Mouse (Mus musculus): ENCODE measurements around the gene Gm47996. TPM values are rescaled to one million over a fixed set of nuclear protein-coding genes. Genes with fewer than 3 reads are reported as not detected.
"Not testable (repeated sequence)": the region's sequence is repeated elsewhere in the genome, so short reads cannot be mapped to it uniquely, and the experiment has no call there.

Gm47996 gene
- polyA plus RNA-seq, 1 experiment: not detected

GRCm38 (mm10) chr1:151211666-151212065, 1.7 kb downstream of the Gm47996 start:
- not testable (repeated sequence) for H3K4me1 ChIP-seq (ENCODE audit: control insufficient read depth, insufficient read depth, low read length); H3K4me3 ChIP-seq (ENCODE audit: insufficient read depth, low read depth, low read length)
- 97% methylated on average over 5 of the region's 5 CpGs for whole genome bisulfite sequencing

DNA sequence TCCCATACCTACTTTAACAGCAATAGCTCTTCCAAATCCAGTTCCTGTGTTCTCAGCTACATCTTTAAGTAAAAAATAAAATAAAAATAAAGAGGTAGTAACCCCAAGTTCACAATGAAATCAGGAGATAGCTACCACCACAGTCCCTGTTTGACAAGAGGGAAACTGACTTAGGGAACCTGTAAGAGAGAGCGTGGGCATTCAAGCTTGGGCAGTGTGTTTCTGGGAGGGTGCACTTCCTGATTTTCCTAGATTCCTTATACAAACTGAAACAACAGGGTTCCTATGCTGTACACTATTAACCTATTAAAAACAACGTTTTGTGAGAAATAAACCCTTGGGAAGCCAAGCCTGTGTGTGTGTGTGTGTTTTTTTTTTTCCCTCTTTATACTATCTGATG, 4.9 kb downstream of the Gm47996 start:
- Histone ChIP-seq H3K27ac (ENCODE audit: insufficient read depth, low read depth, low read length) (no peak overlapping the region), H3K4me1 (ENCODE audit: control insufficient read depth, insufficient read depth, low read length) (peaks cover 3% of the 10 kb centered on the region; the same call in 1 of the 2 replicates), H3K4me3 (ENCODE audit: insufficient read depth, low read depth, low read length) (no peak overlapping the region)
- no peak for TF ChIP-seq POLR2A (IDR thresholded peaks at IDR 0.05; ENCODE audit: insufficient read depth, low read depth, low read length)
- TF ChIP-seq CTCF (IDR thresholded peaks at IDR 0.05; ENCODE audit: insufficient read depth, low read depth, low read length): no peak
- 75% methylated on average over 2 of the region's 2 CpGs for whole genome bisulfite sequencing

More at GRCm38 (mm10) chr1:151211666-151212065, 1.7 kb downstream of the Gm47996 start:
- H3K27ac ChIP-seq (ENCODE audit: insufficient read depth, low read depth, low read length): not testable (repeated sequence)

DNA sequence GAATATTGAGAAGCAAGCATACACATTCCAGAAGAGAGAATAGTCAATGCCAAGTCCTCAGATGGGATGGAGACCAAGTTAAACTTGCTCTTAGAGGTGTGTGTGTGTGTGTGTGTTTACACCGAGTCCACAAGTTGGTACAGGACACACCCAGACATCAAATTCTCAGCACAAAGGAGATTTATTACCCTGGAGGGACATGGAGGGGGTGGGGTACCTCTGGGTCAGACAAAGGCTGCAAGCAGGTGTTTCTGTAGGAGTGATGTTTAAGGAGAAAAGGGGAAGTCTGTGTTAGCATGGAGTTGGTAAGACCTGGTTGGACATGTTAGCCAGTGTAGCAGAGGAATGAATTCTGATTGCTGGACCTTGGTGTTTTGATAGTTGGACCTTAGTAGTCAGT, 6.1 kb downstream of the Gm47996 start:
- WGBS: 84% methylated on average over 1 of the region's 1 CpGs
- no peak for TF ChIP-seq CTCF (IDR thresholded peaks at IDR 0.05; ENCODE audit: insufficient read depth, low read depth, low read length)
- no peak for TF ChIP-seq POLR2A (IDR thresholded peaks at IDR 0.05; ENCODE audit: insufficient read depth, low read depth, low read length)
- Histone ChIP-seq H3K4me3 (ENCODE audit: insufficient read depth, low read depth, low read length) (no peak overlapping the region), H3K27ac (ENCODE audit: insufficient read depth, low read depth, low read length) (no peak overlapping the region), H3K4me1 (ENCODE audit: control insufficient read depth, insufficient read depth, low read length) (peaks cover 3% of the 10 kb centered on the region; the same call in 1 of the 2 replicates)

DNA sequence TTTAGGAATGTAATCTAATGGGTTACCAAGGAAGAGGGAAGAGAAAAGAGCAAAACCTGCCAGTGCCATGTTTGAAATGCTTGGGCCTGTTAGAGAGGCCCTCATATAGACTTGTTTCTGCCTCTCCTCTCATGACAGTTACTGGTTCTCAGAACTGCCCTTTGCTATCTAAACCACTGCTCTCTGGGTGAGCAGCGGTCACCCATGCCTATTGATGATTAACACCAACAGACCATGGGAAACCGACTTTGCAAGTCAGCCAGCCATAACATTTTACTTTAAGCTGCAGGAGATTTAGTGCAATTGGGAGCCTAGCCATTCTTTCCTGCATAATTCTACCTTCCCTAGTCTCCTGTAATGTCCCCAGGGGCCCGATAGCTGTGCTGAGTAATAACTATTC, 6.5 kb downstream of the Gm47996 start:
- Histone ChIP-seq H3K4me3 (ENCODE audit: insufficient read depth, low read depth, low read length) (no peak overlapping the region), H3K27ac (ENCODE audit: insufficient read depth, low read depth, low read length) (no peak overlapping the region), H3K4me1 (ENCODE audit: control insufficient read depth, insufficient read depth, low read length) (peaks cover 3% of the 10 kb centered on the region; the same call in 1 of the 2 replicates)
- TF ChIP-seq CTCF (IDR thresholded peaks at IDR 0.05; ENCODE audit: insufficient read depth, low read depth, low read length) (no peak), POLR2A (IDR thresholded peaks at IDR 0.05; ENCODE audit: insufficient read depth, low read depth, low read length) (no peak)
- WGBS: 87% methylated on average over 3 of the region's 3 CpGs

- Histone ChIP-seq H3K27ac (ENCODE audit: insufficient read depth, low read depth, low read length) (no peak overlapping the region), H3K4me1 (ENCODE audit: control insufficient read depth, insufficient read depth, low read length) (peaks cover 3% of the 10 kb centered on the region; the same call in 1 of the 2 replicates), H3K4me3 (ENCODE audit: insufficient read depth, low read depth, low read length) (no peak overlapping the region)
- TF ChIP-seq POLR2A (IDR thresholded peaks at IDR 0.05; ENCODE audit: insufficient read depth, low read depth, low read length) (no peak), CTCF (IDR thresholded peaks at IDR 0.05; ENCODE audit: insufficient read depth, low read depth, low read length) (no peak)
- 93% methylated on average over 5 of the region's 5 CpGs for WGBS
These were observed 9.1 kb downstream of the Gm47996 start for GRCm38 (mm10) chr1:151219045-151219444.

DNA sequence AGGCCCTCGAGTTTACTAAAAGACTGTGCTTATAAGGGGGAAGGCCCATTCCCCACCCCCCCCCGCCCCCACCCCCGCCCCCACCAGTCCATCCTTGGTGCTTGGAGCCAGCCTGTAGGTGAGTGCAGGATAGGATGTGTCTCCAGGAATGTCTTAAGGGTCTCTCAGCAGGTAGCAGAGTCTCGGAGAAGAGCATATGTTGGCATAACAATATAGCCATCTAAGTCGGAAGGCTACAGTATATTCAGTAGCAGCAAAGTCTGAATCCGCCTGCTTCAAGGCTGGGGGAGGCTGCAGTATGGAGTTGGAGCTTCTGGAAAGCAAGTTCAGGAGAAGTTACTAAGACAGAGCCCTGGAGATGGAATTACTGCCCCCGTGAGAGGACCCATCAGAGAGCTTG, 10.2 kb downstream of the Gm47996 start:
- H3K27ac ChIP-seq (ENCODE audit: insufficient read depth, low read depth, low read length): no peak overlapping the region
- TF ChIP-seq CTCF (IDR thresholded peaks at IDR 0.05; ENCODE audit: insufficient read depth, low read depth, low read length) (no peak), POLR2A (IDR thresholded peaks at IDR 0.05; ENCODE audit: insufficient read depth, low read depth, low read length) (no peak)
- H3K4me3 ChIP-seq (ENCODE audit: insufficient read depth, low read depth, low read length): no peak overlapping the region
- 89% methylated on average over 7 of the region's 7 CpGs for WGBS
- no peaks in the 10 kb centered on the region for H3K4me1 ChIP-seq (ENCODE audit: control insufficient read depth, insufficient read depth, low read length)

- no peak overlapping the region for H3K27ac ChIP-seq (ENCODE audit: insufficient read depth, low read depth, low read length)
- no peaks in the 10 kb centered on the region for H3K4me1 ChIP-seq (ENCODE audit: control insufficient read depth, insufficient read depth, low read length)
- TF ChIP-seq CTCF (IDR thresholded peaks at IDR 0.05; ENCODE audit: insufficient read depth, low read depth, low read length) (no peak), POLR2A (IDR thresholded peaks at IDR 0.05; ENCODE audit: insufficient read depth, low read depth, low read length) (no peak)
- 93% methylated on average over 10 of the region's 10 CpGs for WGBS
- no peak overlapping the region for H3K4me3 ChIP-seq (ENCODE audit: insufficient read depth, low read depth, low read length)
These were observed 12.8 kb downstream of the Gm47996 start for GRCm38 (mm10) chr1:151222561-151223267.

DNA sequence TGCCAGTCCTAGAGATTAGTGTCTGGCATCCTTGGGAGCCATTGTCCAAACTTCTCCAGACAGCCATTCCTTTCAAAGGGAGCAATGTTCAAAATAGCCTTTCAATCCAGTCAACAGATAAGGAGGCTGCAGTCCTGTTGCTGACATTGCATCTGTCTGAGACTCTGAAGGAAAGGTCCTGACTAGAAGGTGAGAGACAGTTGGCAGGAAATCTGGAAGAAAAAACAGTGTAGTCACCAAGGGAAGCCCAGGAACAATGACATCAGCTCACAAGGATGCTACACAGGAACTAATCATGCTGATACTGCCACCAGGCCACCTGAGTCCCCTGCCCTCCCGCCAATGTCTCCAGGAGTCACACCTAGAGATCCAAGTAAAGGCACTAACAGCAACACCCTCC, 13.4 kb downstream of the Gm47996 start:
- Histone ChIP-seq H3K4me3 (ENCODE audit: insufficient read depth, low read depth, low read length) (no peak overlapping the region), H3K4me1 (ENCODE audit: control insufficient read depth, insufficient read depth, low read length) (no peaks in the 10 kb centered on the region), H3K27ac (ENCODE audit: insufficient read depth, low read depth, low read length) (no peak overlapping the region)
- no peak for TF ChIP-seq CTCF (IDR thresholded peaks at IDR 0.05; ENCODE audit: insufficient read depth, low read depth, low read length)
- 93% methylated on average over 1 of the region's 1 CpGs for WGBS

DNA sequence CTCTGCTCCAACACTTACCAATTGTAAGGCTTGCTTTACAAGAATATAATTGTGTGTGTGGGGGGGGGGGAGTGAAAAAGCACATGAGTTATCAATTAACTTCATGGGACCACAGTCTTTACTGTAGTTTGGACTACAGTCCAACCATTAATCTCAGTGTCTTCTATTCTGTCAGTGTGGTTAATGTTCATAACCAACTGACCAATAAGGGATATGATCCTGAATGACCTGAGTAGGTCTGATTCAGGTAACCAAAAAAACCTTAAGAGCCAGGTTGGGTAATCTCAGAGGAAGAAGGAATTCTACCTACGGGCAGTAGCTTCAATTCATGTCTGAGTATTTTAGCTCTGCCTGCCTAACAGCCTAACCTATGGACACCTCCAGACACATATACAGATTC, 14.6 kb downstream of the Gm47996 start:
- H3K4me1 ChIP-seq (ENCODE audit: control insufficient read depth, insufficient read depth, low read length): no peaks in the 10 kb centered on the region
- 100% methylated on average over 1 of the region's 1 CpGs for WGBS
- no peak overlapping the region for H3K4me3 ChIP-seq (ENCODE audit: insufficient read depth, low read depth, low read length)
- no peak overlapping the region for H3K27ac ChIP-seq (ENCODE audit: insufficient read depth, low read depth, low read length)
- TF ChIP-seq CTCF (IDR thresholded peaks at IDR 0.05; ENCODE audit: insufficient read depth, low read depth, low read length): no peak
- no peak for TF ChIP-seq POLR2A (IDR thresholded peaks at IDR 0.05; ENCODE audit: insufficient read depth, low read depth, low read length)

DNA sequence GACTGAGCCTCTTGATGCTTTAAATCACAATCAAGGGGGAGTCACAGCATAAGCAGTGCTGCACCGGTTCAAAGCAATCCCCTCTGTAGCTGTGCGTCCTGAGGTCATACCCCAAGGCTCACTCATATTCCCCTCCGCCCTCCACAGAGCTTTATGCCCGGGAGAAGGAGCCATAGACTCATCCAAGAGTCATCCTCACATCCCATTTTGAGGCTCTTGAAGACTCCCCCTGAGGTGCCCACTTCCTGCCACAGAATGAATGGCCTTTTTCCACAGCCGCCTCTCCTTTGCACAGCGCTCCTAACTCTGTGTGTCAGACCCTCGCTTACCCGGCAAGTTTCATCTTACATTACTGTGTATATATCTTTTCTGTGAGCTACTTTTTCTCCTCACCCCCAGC, 17.6 kb downstream of the Gm47996 start:
- TF ChIP-seq POLR2A (IDR thresholded peaks at IDR 0.05; ENCODE audit: insufficient read depth, low read depth, low read length) (no peak), CTCF (IDR thresholded peaks at IDR 0.05; ENCODE audit: insufficient read depth, low read depth, low read length) (no peak)
- Histone ChIP-seq H3K4me1 (ENCODE audit: control insufficient read depth, insufficient read depth, low read length) (no peaks in the 10 kb centered on the region), H3K27ac (ENCODE audit: insufficient read depth, low read depth, low read length) (no peak overlapping the region), H3K4me3 (ENCODE audit: insufficient read depth, low read depth, low read length) (no peak overlapping the region)
- WGBS: 85% methylated on average over 8 of the region's 8 CpGs
